Mouse (Mus musculus): Measurements from ENCODE around the gene Arhgap15. TPM values are rescaled to one million over a fixed set of nuclear protein-coding genes. Genes with fewer than 3 reads are reported as not detected.

Arhgap15 gene
- polyA plus RNA-seq, 2 experiments: 2.5 to 5.6 TPM

- Histone ChIP-seq H3K4me1 (replicated peaks; ENCODE audit: control insufficient read depth in 2 of 2, insufficient read depth in 2 of 2, low read length in 1 of 2) (no peaks in the 10 kb centered on the region), H3K9me3 (ENCODE audit: control insufficient read depth, low read length) (no peaks in the 10 kb centered on the region), H3K4me2 (ENCODE audit: low read depth) (no peak overlapping the region), H3K27ac (no peak overlapping the region), H3K4me3 (ENCODE audit: insufficient read depth in 1 of 2, low read depth in 2 of 2, low read length in 2 of 2) (no peak overlapping the region), H3K36me3 (replicated peaks; ENCODE audit: control insufficient read depth, insufficient read depth, low read depth) (no peaks in the 10 kb centered on the region), H3K27me3 (ENCODE audit: control insufficient read depth, insufficient read depth, low read length) (no peaks in the 10 kb centered on the region), H3K9ac (replicated peaks) (no peak overlapping the region)
- TF ChIP-seq EP300 (IDR thresholded peaks at IDR 0.05; ENCODE audit: low read depth) (no peak), CTCF (IDR thresholded peaks at IDR 0.05; ENCODE audit: low read depth) (no peak)
- 41% methylated on average over 3 of the region's 3 CpGs for WGBS (ENCODE audit: insufficient replicate concordance)
- DNase-seq (ENCODE audit: low read depth in 3 of 3, low spot score in 3 of 3) (no peak), ATAC-seq (ENCODE audit: insufficient read depth) (no peak)
Measured at GRCm38 (mm10) chr2:43761735-43762134, 13.1 kb downstream of the Arhgap15 start.

GRCm38 (mm10) chr2:43763279-43763678 lies 14.7 kb downstream of the Arhgap15 start:
- Histone ChIP-seq H3K4me1 (replicated peaks; ENCODE audit: control insufficient read depth in 2 of 2, insufficient read depth in 2 of 2, low read length in 1 of 2) (no peaks in the 10 kb centered on the region), H3K9me3 (ENCODE audit: control insufficient read depth, low read length) (no peaks in the 10 kb centered on the region), H3K27ac (no peak overlapping the region), H3K4me3 (ENCODE audit: insufficient read depth in 1 of 2, low read depth in 2 of 2, low read length in 2 of 2) (no peak overlapping the region), H3K9ac (replicated peaks) (no peak overlapping the region), H3K36me3 (replicated peaks; ENCODE audit: control insufficient read depth, insufficient read depth, low read depth) (no peaks in the 10 kb centered on the region), H3K27me3 (ENCODE audit: control insufficient read depth, insufficient read depth, low read length) (no peaks in the 10 kb centered on the region), H3K4me2 (ENCODE audit: low read depth) (no peak overlapping the region)
- 65% methylated on average over 5 of the region's 5 CpGs for WGBS (ENCODE audit: insufficient replicate concordance)
- no peak for DNase-seq (ENCODE audit: low read depth in 3 of 3, low spot score in 3 of 3)
- no peak for TF ChIP-seq CTCF (IDR thresholded peaks at IDR 0.05; ENCODE audit: low read depth)
- TF ChIP-seq EP300 (IDR thresholded peaks at IDR 0.05; ENCODE audit: low read depth): no peak
- no peak for ATAC-seq (ENCODE audit: insufficient read depth)

GRCm38 (mm10) chr2:43764456-43764855 lies 15.8 kb downstream of the Arhgap15 start:
- H3K4me3 ChIP-seq (ENCODE audit: insufficient read depth in 1 of 2, low read depth in 2 of 2, low read length in 2 of 2): no peak overlapping the region
- no peaks in the 10 kb centered on the region for H3K27me3 ChIP-seq (ENCODE audit: control insufficient read depth, insufficient read depth, low read length)
- H3K4me2 ChIP-seq (ENCODE audit: low read depth): no peak overlapping the region
- H3K4me1 ChIP-seq (replicated peaks; ENCODE audit: control insufficient read depth in 2 of 2, insufficient read depth in 2 of 2, low read length in 1 of 2): peaks cover 0 to 4% of the 10 kb centered on the region in 2 experiments; a peak in 1 of 4 replicates
- H3K9ac ChIP-seq (replicated peaks): no peak overlapping the region
- no peaks in the 10 kb centered on the region for H3K9me3 ChIP-seq (ENCODE audit: control insufficient read depth, low read length)
- H3K27ac ChIP-seq: no peak overlapping the region
- no peaks in the 10 kb centered on the region for H3K36me3 ChIP-seq (replicated peaks; ENCODE audit: control insufficient read depth, insufficient read depth, low read depth)
- WGBS (ENCODE audit: insufficient replicate concordance): 68% methylated on average over 1 of the region's 1 CpGs
- DNase-seq (ENCODE audit: low read depth in 3 of 3, low spot score in 3 of 3) (no peak), ATAC-seq (ENCODE audit: insufficient read depth) (no peak)
- TF ChIP-seq CTCF (IDR thresholded peaks at IDR 0.05; ENCODE audit: low read depth) (no peak), EP300 (IDR thresholded peaks at IDR 0.05; ENCODE audit: low read depth) (no peak)

DNA sequence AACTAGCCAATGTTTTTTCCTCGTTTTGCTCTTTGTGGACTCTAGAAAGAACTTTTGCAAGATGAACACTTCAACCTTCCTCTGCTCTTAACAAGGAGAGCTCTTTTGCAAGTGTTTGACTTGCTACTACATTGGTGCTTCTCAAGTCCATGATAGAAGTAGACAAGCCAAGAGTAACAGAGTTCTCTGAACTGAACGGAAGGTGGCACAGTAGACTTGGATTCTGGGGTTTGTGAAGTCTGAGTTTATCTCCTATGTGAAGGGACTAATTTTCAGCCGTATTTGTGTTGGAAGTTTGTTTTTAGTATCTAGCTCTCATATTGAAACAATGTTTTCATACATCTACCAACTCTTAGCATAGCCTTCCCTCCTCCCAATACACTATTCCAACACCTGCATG lies 17.6 kb downstream of the Arhgap15 start:
- DNase-seq (ENCODE audit: low read depth in 3 of 3, low spot score in 3 of 3) (no peak), ATAC-seq (ENCODE audit: insufficient read depth) (no peak)
- Histone ChIP-seq H3K9ac (replicated peaks) (no peak overlapping the region), H3K27ac (no peak overlapping the region), H3K4me2 (ENCODE audit: low read depth) (no peak overlapping the region), H3K9me3 (ENCODE audit: control insufficient read depth, low read length) (no peaks in the 10 kb centered on the region), H3K36me3 (replicated peaks; ENCODE audit: control insufficient read depth, insufficient read depth, low read depth) (no peaks in the 10 kb centered on the region), H3K4me3 (ENCODE audit: insufficient read depth in 1 of 2, low read depth in 2 of 2, low read length in 2 of 2) (no peak overlapping the region), H3K4me1 (replicated peaks; ENCODE audit: control insufficient read depth in 2 of 2, insufficient read depth in 2 of 2, low read length in 1 of 2) (peaks cover 7 to 11% of the 10 kb centered on the region in 2 experiments), H3K27me3 (ENCODE audit: control insufficient read depth, insufficient read depth, low read length) (no peaks in the 10 kb centered on the region)
- no peak for TF ChIP-seq CTCF (IDR thresholded peaks at IDR 0.05; ENCODE audit: low read depth)
- TF ChIP-seq EP300 (IDR thresholded peaks at IDR 0.05; ENCODE audit: low read depth): no peak
- 66% methylated on average over 3 of the region's 3 CpGs for WGBS (ENCODE audit: insufficient replicate concordance)

DNA sequence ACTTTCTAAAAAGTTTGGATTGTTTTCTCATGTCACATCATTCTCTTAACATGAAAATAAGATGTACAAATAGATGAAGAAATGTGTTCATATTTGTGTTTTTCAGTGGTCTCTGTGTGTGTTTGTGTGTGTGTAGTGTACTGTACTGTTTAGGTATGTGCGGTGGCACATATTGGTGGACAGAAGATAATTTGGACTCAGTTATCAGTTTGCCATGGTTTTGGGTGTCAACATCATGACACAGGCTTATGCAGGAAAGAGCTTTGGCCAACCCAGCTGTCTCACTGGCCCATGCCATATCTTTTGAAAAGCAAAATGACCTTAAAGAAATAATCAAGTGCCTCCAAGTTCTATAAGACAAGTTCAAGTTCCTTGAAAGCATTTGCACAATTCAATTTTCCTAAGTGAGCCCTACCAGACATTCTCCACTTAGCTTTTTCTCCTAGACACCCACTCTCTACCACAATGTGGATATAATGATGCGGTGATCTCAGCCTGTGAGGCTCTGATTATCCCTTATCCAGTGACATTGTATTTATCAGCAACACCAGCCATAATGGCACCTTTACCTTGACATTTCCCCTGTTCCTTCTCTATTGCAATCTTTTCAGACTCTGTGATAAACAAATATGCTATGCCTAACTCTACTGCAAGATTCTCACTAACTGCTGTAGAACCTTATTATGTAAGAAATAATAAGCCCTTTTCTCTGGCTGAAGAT lies 21.4 kb downstream of the Arhgap15 start:
- Histone ChIP-seq H3K4me1 (replicated peaks; ENCODE audit: control insufficient read depth in 2 of 2, insufficient read depth in 2 of 2, low read length in 1 of 2) (peaks cover 7 to 13% of the 10 kb centered on the region in 2 experiments), H3K9me3 (ENCODE audit: control insufficient read depth, low read length) (no peaks in the 10 kb centered on the region), H3K4me2 (ENCODE audit: low read depth) (no peak overlapping the region), H3K4me3 (ENCODE audit: insufficient read depth in 1 of 2, low read depth in 2 of 2, low read length in 2 of 2) (no peak overlapping the region), H3K36me3 (replicated peaks; ENCODE audit: control insufficient read depth, insufficient read depth, low read depth) (no peaks in the 10 kb centered on the region), H3K9ac (replicated peaks) (no peak overlapping the region), H3K27me3 (ENCODE audit: control insufficient read depth, insufficient read depth, low read length) (no peaks in the 10 kb centered on the region), H3K27ac (no peak overlapping the region)
- TF ChIP-seq EP300 (IDR thresholded peaks at IDR 0.05; ENCODE audit: low read depth): no peak; the same call in 1 of the 2 replicates
- no peak for TF ChIP-seq CTCF (IDR thresholded peaks at IDR 0.05; ENCODE audit: low read depth)
- DNase-seq (ENCODE audit: low read depth in 3 of 3, low spot score in 3 of 3) (no peak), ATAC-seq (ENCODE audit: insufficient read depth) (peak; percentile 73; the same call in 1 of the 2 replicates)
- 33% methylated on average over 2 of the region's 2 CpGs for WGBS (ENCODE audit: insufficient replicate concordance)
